Mouse (Mus musculus) forebrain, embryonic 16.5 days (tissue): Measurements from ENCODE around the gene 4930404H24Rik. TPM values are rescaled to one million over a fixed set of nuclear protein-coding genes. Genes with fewer than 3 reads are reported as not detected.

Source experiments
- ATAC-seq: fragments of 200-750 bp; cut with Nextera tagmentation; 2 replicates; pipeline ENCODE4 v1.8.0; 2017; ENCODE audit warnings: mild to moderate bottlenecking, moderate library complexity
- H3K27ac ChIP-seq: fragments of 300-500 bp; sonication (generic); 2 replicates; pipeline ENCODE4 v1.5.1; 2014; ENCODE audit warnings: low read length, control low read depth
- H3K27me3 ChIP-seq: fragments of 300-500 bp; sonication (generic); replicated peaks from 2 replicates; pipeline ENCODE4 v1.6.1; 2014; ENCODE audit warnings: low read length; ENCODE audit not compliant: control insufficient read depth, insufficient read depth
- H3K36me3 ChIP-seq: fragments of 300-500 bp; sonication (generic); 2 replicates; pipeline ENCODE4 v1.6.1; 2014; ENCODE audit not compliant: control insufficient read depth, insufficient read depth
- H3K4me1 ChIP-seq: fragments of 300-500 bp; sonication (generic); replicated peaks from 2 replicates; pipeline ENCODE4 v1.6.1; 2014; ENCODE audit warnings: low read length; ENCODE audit not compliant: control insufficient read depth, insufficient read depth
- H3K4me2 ChIP-seq: fragments of 300-500 bp; sonication (generic); 2 replicates; pipeline ENCODE4 v1.6.1; 2014; ENCODE audit warnings: mild to moderate bottlenecking, low read length, control low read depth
- H3K4me3 ChIP-seq: fragments of 300-500 bp; sonication (generic); replicated peaks from 2 replicates; pipeline ENCODE4 v1.5.1; 2014; ENCODE audit warnings: mild to moderate bottlenecking, low read length, control low read depth
- H3K9ac ChIP-seq: fragments of 300-500 bp; sonication (generic); replicated peaks from 2 replicates; pipeline ENCODE4 v1.6.1; 2014; ENCODE audit warnings: low read depth, low read length, control low read depth
- H3K9me3 ChIP-seq: fragments of 300-500 bp; sonication (generic); 2 replicates; pipeline ENCODE4 v1.6.1; 2016; ENCODE audit warnings: low read length; ENCODE audit not compliant: control insufficient read depth
- WGBS: fragments of 180-500 bp; shearing (Covaris S2); extraction: QIAGEN DNeasy Blood & Tissue Kit; methylation state at CpG from one replicate; pipeline ENCODE4 v1.1.7; 2014; 5-methylcytosine and 5-hydroxymethylcytosine counted together
- polyA plus RNA-seq: library from polyadenylated mRNA; unstranded; fragments of >200 nt; fragmentation: Nextera tagmentation; extraction: Ambion mirVana; gene quantifications from 2 replicates; pipeline ENCODE4 v1.2.1, GENCODE M21; 2015

Gene 4930404H24Rik
- polyA plus RNA-seq, 1 experiment from 2014 or later: not detected

- H3K4me3 ChIP-seq: no peak overlapping the region
- WGBS: 24% methylated on average over 4 of the region's 4 CpGs
- no peaks in the 10 kb centered on the region for H3K27me3 ChIP-seq
- ATAC-seq: no peak
- H3K4me1 ChIP-seq: peaks cover 15% of the 10 kb centered on the region
- no peak overlapping the region for H3K9ac ChIP-seq
- no peaks in the 10 kb centered on the region for H3K9me3 ChIP-seq
- H3K4me2 ChIP-seq: no peak overlapping the region
- H3K27ac ChIP-seq: no peak overlapping the region
- H3K36me3 ChIP-seq: no peaks in the 10 kb centered on the region
These were observed 17.2 kb upstream of the 4930404H24Rik start for GRCm38 (mm10) chr2:153475114-153476112.

- ATAC-seq: peak; percentile 63
- Histone ChIP-seq H3K4me3 (no peak overlapping the region), H3K9me3 (no peaks in the 10 kb centered on the region), H3K27ac (no peak overlapping the region), H3K4me2 (no peak overlapping the region), H3K9ac (no peak overlapping the region), H3K4me1 (peaks cover 32% of the 10 kb centered on the region), H3K27me3 (no peaks in the 10 kb centered on the region), H3K36me3 (no peaks in the 10 kb centered on the region)
- 8% methylated on average over 4 of the region's 4 CpGs for WGBS
These were observed 14.0 kb upstream of the 4930404H24Rik start for GRCm38 (mm10) chr2:153478583-153478982.

- no peak for ATAC-seq
- Histone ChIP-seq H3K27me3 (no peaks in the 10 kb centered on the region), H3K9me3 (no peaks in the 10 kb centered on the region), H3K36me3 (no peaks in the 10 kb centered on the region), H3K4me2 (no peak overlapping the region), H3K4me3 (no peak overlapping the region), H3K27ac (no peak overlapping the region), H3K9ac (no peak overlapping the region), H3K4me1 (peaks cover 41% of the 10 kb centered on the region)
- 96% methylated on average over 1 of the region's 1 CpGs for WGBS
These were observed 13.1 kb upstream of the 4930404H24Rik start for GRCm38 (mm10) chr2:153479486-153479885.

GRCm38 (mm10) chr2:153481108-153481860 is 11.3 kb upstream of the 4930404H24Rik start:
- Histone ChIP-seq H3K36me3 (no peaks in the 10 kb centered on the region), H3K27ac (0 out of 2 replicates have a peak overlapping the region, but pooled peaks have one; percentile 4), H3K4me3 (no peak overlapping the region), H3K9me3 (no peaks in the 10 kb centered on the region), H3K9ac (no peak overlapping the region), H3K27me3 (no peaks in the 10 kb centered on the region), H3K4me2 (no peak overlapping the region), H3K4me1 (peaks cover 33% of the 10 kb centered on the region)
- WGBS: 68% methylated on average over 7 of the region's 7 CpGs
- ATAC-seq: no peak

GRCm38 (mm10) chr2:153481861-153482120 is 10.8 kb upstream of the 4930404H24Rik start:
- 63% methylated on average over 2 of the region's 2 CpGs for WGBS
- H3K9me3 ChIP-seq: no peaks in the 10 kb centered on the region
- no peak overlapping the region for H3K4me2 ChIP-seq
- no peaks in the 10 kb centered on the region for H3K36me3 ChIP-seq
- no peak overlapping the region for H3K4me3 ChIP-seq
- ATAC-seq: no peak
- no peak overlapping the region for H3K9ac ChIP-seq
- peaks cover 32% of the 10 kb centered on the region for H3K4me1 ChIP-seq
- H3K27ac ChIP-seq: no peak overlapping the region
- H3K27me3 ChIP-seq: no peaks in the 10 kb centered on the region

GRCm38 (mm10) chr2:153483118-153483983 is 9.2 kb upstream of the 4930404H24Rik start:
- 4% methylated on average over 20 of the region's 20 CpGs for WGBS
- Histone ChIP-seq H3K4me1 (peaks cover 32% of the 10 kb centered on the region), H3K9me3 (no peaks in the 10 kb centered on the region), H3K27ac (peak overlapping the region; percentile 96), H3K4me3 (0 out of 2 replicates have a peak overlapping the region, but pooled peaks have one; percentile 3), H3K9ac (peak overlapping the region; percentile 54), H3K27me3 (no peaks in the 10 kb centered on the region), H3K36me3 (no peaks in the 10 kb centered on the region), H3K4me2 (peak overlapping the region; percentile 44)
- ATAC-seq: peak; percentile 78

GRCm38 (mm10) chr2:153484071-153484470 is 8.5 kb upstream of the 4930404H24Rik start:
- Histone ChIP-seq H3K9ac (peak overlapping the region; percentile 54; the same call in 1 of the 2 replicates), H3K4me3 (no peak overlapping the region), H3K4me2 (peak overlapping the region; percentile 44), H3K27ac (peak overlapping the region; percentile 96), H3K27me3 (no peaks in the 10 kb centered on the region), H3K4me1 (peaks cover 32% of the 10 kb centered on the region), H3K36me3 (no peaks in the 10 kb centered on the region), H3K9me3 (no peaks in the 10 kb centered on the region)
- ATAC-seq: peak; percentile 58
- WGBS: 9% methylated on average over 4 of the region's 4 CpGs

GRCm38 (mm10) chr2:153490116-153490515 is 2.5 kb upstream of the 4930404H24Rik start:
- WGBS: 68% methylated on average over 1 of the region's 1 CpGs
- Histone ChIP-seq H3K9me3 (no peaks in the 10 kb centered on the region), H3K4me3 (no peak overlapping the region), H3K4me2 (no peak overlapping the region), H3K9ac (no peak overlapping the region), H3K27me3 (no peaks in the 10 kb centered on the region), H3K27ac (no peak overlapping the region), H3K4me1 (peaks cover 45% of the 10 kb centered on the region), H3K36me3 (no peaks in the 10 kb centered on the region)
- no peak for ATAC-seq
